Mouse (Mus musculus): ENCODE data around the gene Bap1. TPM values are rescaled to one million over a fixed set of nuclear protein-coding genes. Genes with fewer than 3 reads are reported as not detected.
A peak's percentile ranks its signal among the peaks of the same experiment; 100 is the strongest.

Bap1 gene
- polyA plus RNA-seq, 1 experiment, result 42.6 TPM

DNA sequence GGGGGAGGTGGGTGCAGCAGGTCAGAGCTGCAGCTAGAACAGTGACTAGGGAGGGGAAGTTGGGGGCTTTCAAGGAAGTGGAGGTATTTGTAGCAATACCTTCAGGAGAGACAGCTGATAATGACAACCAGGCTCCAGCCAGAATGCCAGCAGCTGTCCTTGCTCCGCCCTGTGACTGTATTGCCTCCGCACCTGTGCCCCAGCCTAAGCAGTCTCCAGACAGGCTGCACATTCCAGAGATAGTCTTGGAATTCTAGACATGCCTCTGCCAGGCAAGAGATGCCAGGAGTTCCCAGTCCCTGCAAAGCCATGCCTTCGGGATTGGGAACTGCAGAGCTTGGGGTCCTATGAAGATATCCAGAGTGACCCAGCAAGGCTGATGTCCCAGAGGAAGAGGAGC is 38.8 kb upstream of the Bap1 start:
- Histone ChIP-seq H3K4me2 (ENCODE audit: low read depth) (peak overlapping the region; percentile 65), H3K27me3 (ENCODE audit: control insufficient read depth, insufficient read depth, insufficient read length) (no peaks in the 10 kb centered on the region), H3K36me3 (ENCODE audit: control insufficient read depth, insufficient read depth) (peaks cover 19% of the 10 kb centered on the region), H3ac (ENCODE audit: control insufficient read depth, insufficient read length) (no peak overlapping the region), H3K79me2 (ENCODE audit: control insufficient read depth, insufficient read depth) (peaks cover 6% of the 10 kb centered on the region), H3K4me3 (peak overlapping the region; percentile 100)
- TF ChIP-seq MAX (IDR thresholded peaks at IDR 0.05; ENCODE audit: low read depth) (no peak), USF1 (IDR thresholded peaks at IDR 0.05; ENCODE audit: low read depth) (no peak), POLR2A (IDR thresholded peaks at IDR 0.05; ENCODE audit: insufficient read length, low read depth) (peak; percentile 53), MYOD1 (IDR thresholded peaks at IDR 0.05; ENCODE audit: control insufficient read depth in 1 of 3, insufficient read length in 2 of 3, low read depth in 2 of 3) (peak; percentile 86 to 99 (median 97)), POLR2AphosphoS2 (IDR thresholded peaks at IDR 0.05; ENCODE audit: insufficient read length, low read depth) (peak; percentile 75), E2F4 (IDR thresholded peaks at IDR 0.05; ENCODE audit: insufficient read depth) (no peak), TCF3 (IDR thresholded peaks at IDR 0.05; ENCODE audit: insufficient read length, low read depth) (peak; percentile 95), TCF12 (IDR thresholded peaks at IDR 0.05; ENCODE audit: insufficient read depth, poor library complexity, severe bottlenecking) (peak; percentile 97), REST (IDR thresholded peaks at IDR 0.05; ENCODE audit: insufficient read depth, insufficient read length) (no peak), SRF (IDR thresholded peaks at IDR 0.05; ENCODE audit: control insufficient read depth, insufficient read length, low read depth) (no peak), MYOG (IDR thresholded peaks at IDR 0.05; ENCODE audit: control insufficient read depth in 1 of 3, insufficient read depth in 1 of 3, insufficient read length in 2 of 3, low read depth in 2 of 3) (peak; percentile 96 to 100 (median 99)), CEBPB (IDR thresholded peaks at IDR 0.05; ENCODE audit: insufficient read depth, poor library complexity, severe bottlenecking) (no peak)

DNA sequence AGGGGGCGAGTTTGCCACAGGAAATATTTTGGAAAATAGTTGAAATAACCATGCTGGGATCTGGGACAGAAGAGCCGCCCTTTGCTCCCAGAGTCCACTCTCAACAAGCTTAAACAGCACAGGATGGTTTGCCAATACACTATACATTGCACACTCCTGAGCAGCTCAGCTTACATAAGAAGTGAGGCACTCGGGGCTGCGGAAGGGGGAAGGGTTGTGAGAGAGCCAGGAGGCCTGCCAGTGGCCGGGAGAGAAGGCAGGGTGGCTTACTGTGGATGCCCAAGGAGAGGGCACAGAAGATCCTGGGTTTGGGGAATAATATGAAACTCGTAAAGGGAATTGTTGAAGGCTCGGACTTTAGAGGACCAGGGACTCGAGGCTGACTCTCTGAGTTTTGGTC is 37.4 kb upstream of the Bap1 start:
- Histone ChIP-seq H3K27me3 (ENCODE audit: control insufficient read depth, insufficient read depth, insufficient read length) (no peaks in the 10 kb centered on the region), H3K79me2 (ENCODE audit: control insufficient read depth, insufficient read depth) (peaks cover 6% of the 10 kb centered on the region), H3ac (ENCODE audit: control insufficient read depth, insufficient read length) (no peak overlapping the region), H3K36me3 (ENCODE audit: control insufficient read depth, insufficient read depth) (peaks cover 19% of the 10 kb centered on the region), H3K4me3 (no peak overlapping the region), H3K4me2 (ENCODE audit: low read depth) (no peak overlapping the region)
- TF ChIP-seq SRF (IDR thresholded peaks at IDR 0.05; ENCODE audit: control insufficient read depth, insufficient read length, low read depth), result no peak
- TF ChIP-seq E2F4 (IDR thresholded peaks at IDR 0.05; ENCODE audit: insufficient read depth), result no peak
- TF ChIP-seq POLR2AphosphoS2 (IDR thresholded peaks at IDR 0.05; ENCODE audit: insufficient read length, low read depth), result peak; percentile 79
- TF ChIP-seq TCF12 (IDR thresholded peaks at IDR 0.05; ENCODE audit: insufficient read depth, poor library complexity, severe bottlenecking), result no peak
- no peak for TF ChIP-seq MAX (IDR thresholded peaks at IDR 0.05; ENCODE audit: low read depth)
- TF ChIP-seq POLR2A (IDR thresholded peaks at IDR 0.05; ENCODE audit: insufficient read length, low read depth), result peak; percentile 39

DNA sequence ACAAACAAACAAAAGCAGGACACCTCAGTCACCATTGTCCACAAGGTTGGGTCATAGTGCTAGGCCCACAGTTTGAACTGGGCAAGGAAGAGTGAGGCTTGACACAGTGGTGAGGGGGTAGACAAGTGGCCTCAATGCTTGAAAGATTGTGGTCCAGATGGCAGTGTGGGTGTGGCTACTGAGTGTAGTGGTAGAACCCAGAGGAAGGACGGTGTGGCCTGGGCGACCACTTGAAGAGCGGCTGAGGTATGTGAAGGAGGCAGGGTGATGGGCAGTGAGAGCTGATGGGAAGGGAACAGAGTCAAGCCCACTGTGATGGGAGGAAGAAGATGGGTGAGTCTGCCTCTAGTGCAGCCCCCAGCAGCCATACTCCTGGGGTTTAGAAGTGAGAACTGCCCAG is 36.6 kb upstream of the Bap1 start:
- no peak overlapping the region for H3K4me3 ChIP-seq
- H3K36me3 ChIP-seq (ENCODE audit: control insufficient read depth, insufficient read depth), result peaks cover 19% of the 10 kb centered on the region
- no peak overlapping the region for H3ac ChIP-seq (ENCODE audit: control insufficient read depth, insufficient read length)
- TF ChIP-seq MYOD1 (IDR thresholded peaks at IDR 0.05; ENCODE audit: control insufficient read depth in 1 of 3, insufficient read length in 2 of 3, low read depth in 2 of 3) (peak in 1 of 3 experiments; percentile 1), MAX (IDR thresholded peaks at IDR 0.05; ENCODE audit: low read depth) (no peak), MYOG (IDR thresholded peaks at IDR 0.05; ENCODE audit: control insufficient read depth in 1 of 3, insufficient read depth in 1 of 3, insufficient read length in 2 of 3, low read depth in 2 of 3) (peak in 1 of 3 experiments; percentile 60), TCF3 (IDR thresholded peaks at IDR 0.05; ENCODE audit: insufficient read length, low read depth) (no peak), POLR2AphosphoS2 (IDR thresholded peaks at IDR 0.05; ENCODE audit: insufficient read length, low read depth) (peak; percentile 99), POLR2A (IDR thresholded peaks at IDR 0.05; ENCODE audit: insufficient read length, low read depth) (peak; percentile 86)
- H3K4me2 ChIP-seq (ENCODE audit: low read depth), result no peak overlapping the region
- H3K79me2 ChIP-seq (ENCODE audit: control insufficient read depth, insufficient read depth), result peaks cover 6% of the 10 kb centered on the region
- H3K27me3 ChIP-seq (ENCODE audit: control insufficient read depth, insufficient read depth, insufficient read length), result no peaks in the 10 kb centered on the region

DNA sequence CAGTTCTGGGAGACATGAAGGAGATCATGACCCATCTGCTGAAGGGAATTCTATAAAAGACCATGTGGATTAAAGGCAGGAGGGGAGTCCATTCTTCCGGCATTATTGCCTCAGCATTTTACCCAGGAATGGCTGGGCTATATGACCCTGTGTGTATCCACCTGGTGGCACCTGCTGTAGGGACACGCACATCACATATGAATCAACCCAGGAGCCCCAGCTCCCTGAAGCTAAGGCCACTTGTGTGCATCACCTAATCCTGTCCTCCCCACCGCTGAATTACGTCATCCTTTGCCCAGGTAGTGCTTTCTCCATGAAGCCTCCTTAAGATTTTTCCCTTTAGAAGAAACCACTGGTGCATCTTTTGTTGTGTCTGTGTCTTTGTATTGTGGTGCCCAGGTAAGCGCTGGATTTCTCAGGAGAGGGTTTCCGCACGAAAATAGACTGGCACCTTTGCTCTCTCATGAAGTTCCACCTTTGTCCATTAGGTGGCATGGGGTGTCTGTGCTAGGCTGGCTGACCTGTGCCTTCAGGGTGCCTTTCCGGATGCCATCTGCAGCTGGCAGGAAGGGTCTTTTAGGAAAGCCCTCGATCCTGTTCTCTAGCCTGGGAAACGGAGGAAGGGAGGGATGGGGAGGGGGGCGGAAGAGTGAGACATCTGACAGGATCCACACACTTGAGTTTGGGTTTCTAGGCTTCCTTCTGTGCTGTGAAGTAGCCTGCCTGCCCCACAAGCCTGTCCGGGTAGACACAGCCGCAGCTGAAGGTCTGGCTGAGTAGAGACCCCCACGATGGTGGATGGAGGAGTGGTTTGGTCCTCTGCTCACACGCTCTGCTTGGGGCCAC is 35.9 kb upstream of the Bap1 start:
- peaks cover 2% of the 10 kb centered on the region for H3K79me2 ChIP-seq (ENCODE audit: control insufficient read depth, insufficient read depth)
- no peak overlapping the region for H3ac ChIP-seq (ENCODE audit: control insufficient read depth, insufficient read length)
- no peak overlapping the region for H3K4me2 ChIP-seq (ENCODE audit: low read depth)
- TF ChIP-seq TCF12 (IDR thresholded peaks at IDR 0.05; ENCODE audit: insufficient read depth, poor library complexity, severe bottlenecking) (no peak), POLR2A (IDR thresholded peaks at IDR 0.05; ENCODE audit: insufficient read length, low read depth) (no peak), TCF3 (IDR thresholded peaks at IDR 0.05; ENCODE audit: insufficient read length, low read depth) (no peak), CEBPB (IDR thresholded peaks at IDR 0.05; ENCODE audit: insufficient read depth, poor library complexity, severe bottlenecking) (0 out of 2 replicates have a peak, but pooled peaks have one; percentile 8), E2F4 (IDR thresholded peaks at IDR 0.05; ENCODE audit: insufficient read depth) (no peak)
- H3K36me3 ChIP-seq (ENCODE audit: control insufficient read depth, insufficient read depth), result peaks cover 13% of the 10 kb centered on the region
- no peaks in the 10 kb centered on the region for H3K27me3 ChIP-seq (ENCODE audit: control insufficient read depth, insufficient read depth, insufficient read length)
- no peak overlapping the region for H3K4me3 ChIP-seq

DNA sequence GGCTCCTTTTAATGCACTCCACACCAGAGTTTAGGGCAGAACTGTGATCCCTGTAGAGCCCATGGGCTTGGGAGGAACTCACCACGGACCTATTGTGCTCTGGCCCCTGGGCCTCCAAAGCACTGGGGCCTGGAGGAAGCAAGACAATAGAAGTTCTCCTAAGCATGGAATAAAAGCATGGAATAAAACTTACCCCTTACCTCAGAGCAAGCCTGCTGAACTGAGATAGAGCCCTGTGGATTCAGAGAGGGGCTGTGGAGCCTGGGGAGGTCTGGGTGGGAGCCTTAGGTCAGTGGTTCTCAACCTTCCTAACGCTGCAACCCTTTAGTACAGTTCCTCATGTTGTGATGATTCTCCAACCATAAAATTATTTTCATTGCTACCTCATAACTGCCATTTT is 34.4 kb upstream of the Bap1 start, which contains the start of gene Nisch:
Gene Nisch (minus strand): TSS at position 101 of the 400 bp plus-strand sequence.
- Histone ChIP-seq H3K4me2 (ENCODE audit: low read depth) (peak within 1 kb of the TSS; percentile 57), H3K79me2 (ENCODE audit: control insufficient read depth, insufficient read depth) (no peaks in the 10 kb centered on the region), H3K36me3 (ENCODE audit: control insufficient read depth, insufficient read depth) (peaks cover 5% of the 10 kb centered on the region), H3ac (ENCODE audit: control insufficient read depth, insufficient read length) (no peak within 1 kb of the TSS), H3K27me3 (ENCODE audit: control insufficient read depth, insufficient read depth, insufficient read length) (peaks cover 7% of the 10 kb centered on the region), H3K4me3 (no peak within 1 kb of the TSS)
- no peak for TF ChIP-seq MAX (IDR thresholded peaks at IDR 0.05; ENCODE audit: low read depth)
- TF ChIP-seq REST (IDR thresholded peaks at IDR 0.05; ENCODE audit: insufficient read depth, insufficient read length), result no peak
- TF ChIP-seq CEBPB (IDR thresholded peaks at IDR 0.05; ENCODE audit: insufficient read depth, poor library complexity, severe bottlenecking), result no peak
- no peak for TF ChIP-seq MYOD1 (IDR thresholded peaks at IDR 0.05; ENCODE audit: control insufficient read depth in 1 of 3, insufficient read length in 2 of 3, low read depth in 2 of 3)
- no peak for TF ChIP-seq POLR2AphosphoS2 (IDR thresholded peaks at IDR 0.05; ENCODE audit: insufficient read length, low read depth)
- no peak for TF ChIP-seq TCF3 (IDR thresholded peaks at IDR 0.05; ENCODE audit: insufficient read length, low read depth)
- TF ChIP-seq TCF12 (IDR thresholded peaks at IDR 0.05; ENCODE audit: insufficient read depth, poor library complexity, severe bottlenecking), result no peak
- TF ChIP-seq SRF (IDR thresholded peaks at IDR 0.05; ENCODE audit: control insufficient read depth, insufficient read length, low read depth), result no peak
